Mouse (Mus musculus) kidney, postnatal 4 days (tissue): ENCODE measurements around the gene Ror1.

ENCODE experiments used
- DNase-seq, 2 experiments: peaks; one replicate each; pipeline ENCODE4 v3.0.0; 2021; ENCODE audit warnings: mixed read lengths in 2 of 2

The Ror1 gene

DNA sequence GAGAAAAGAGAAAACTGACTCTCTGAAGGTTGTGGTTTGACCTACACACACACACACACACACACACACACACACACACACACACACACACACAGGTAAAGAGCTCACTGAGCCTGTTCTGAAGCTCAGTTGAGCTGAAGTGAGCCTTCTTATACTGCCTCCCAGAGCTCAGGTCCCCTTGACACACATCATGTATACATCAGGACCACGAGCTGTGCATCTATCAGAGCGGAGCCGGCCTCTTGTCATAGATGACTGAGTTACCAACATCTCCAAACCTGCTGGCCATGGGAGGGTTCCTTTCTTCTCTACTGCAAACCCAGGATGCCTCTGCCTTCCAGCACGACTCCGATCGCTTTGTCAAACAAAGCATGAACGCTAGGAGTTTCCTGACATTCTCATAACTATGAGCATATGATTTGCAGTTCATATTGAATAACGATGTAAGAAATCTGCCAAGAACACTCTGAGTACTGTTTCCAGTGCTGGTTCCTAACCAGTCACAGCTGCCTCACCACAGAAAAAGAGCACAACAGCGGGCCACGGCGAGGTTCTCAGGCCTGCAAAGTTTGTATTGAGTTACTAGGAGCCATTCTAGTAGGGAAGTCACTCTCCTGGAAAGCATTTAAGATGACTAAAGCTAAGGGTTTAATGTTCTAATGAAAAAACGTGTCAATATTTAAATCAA, 297.9 kb downstream of the Ror1 start:
- peak; percentile 39 to 60 for DNase-seq

DNA sequence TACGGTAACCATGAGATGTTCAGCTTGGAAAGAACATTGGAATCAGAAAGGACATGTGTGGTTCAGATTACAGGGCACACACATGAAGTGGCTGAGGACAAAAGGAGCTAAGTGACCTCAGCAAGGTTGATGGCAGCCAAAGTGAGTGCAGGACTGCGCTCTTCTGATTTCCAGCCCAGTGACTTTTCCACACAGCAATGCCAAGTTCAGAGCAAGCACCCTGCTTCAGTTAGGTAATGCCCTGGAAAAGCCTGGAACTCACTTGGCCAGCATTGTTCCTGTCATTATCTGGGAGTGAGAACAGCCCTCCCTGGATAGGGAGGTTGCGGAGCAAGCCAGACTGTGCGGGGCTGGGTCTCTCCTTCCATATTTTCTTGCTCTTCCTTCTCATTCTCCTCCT, 299.8 kb downstream of the Ror1 start:
- no peak for DNase-seq

DNA sequence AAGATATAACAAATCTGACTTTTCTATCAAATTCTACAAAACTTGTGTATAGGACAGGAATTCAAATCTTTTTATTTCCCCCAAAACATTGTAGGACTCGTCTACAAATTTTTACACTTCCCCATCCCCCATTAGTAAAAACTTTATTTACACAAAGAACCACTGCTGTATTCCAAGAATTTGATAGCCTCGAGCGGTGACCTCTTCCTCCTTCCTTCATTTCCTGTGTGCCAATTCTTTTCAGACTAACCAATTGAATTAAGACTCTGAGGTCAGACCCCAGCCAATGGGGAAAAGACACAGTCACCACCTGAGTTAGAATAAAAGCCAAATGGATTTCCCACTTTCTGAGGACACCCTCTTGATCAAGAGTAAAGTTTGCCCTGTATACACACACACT, 302.5 kb downstream of the Ror1 start:
- no peak for DNase-seq

DNA sequence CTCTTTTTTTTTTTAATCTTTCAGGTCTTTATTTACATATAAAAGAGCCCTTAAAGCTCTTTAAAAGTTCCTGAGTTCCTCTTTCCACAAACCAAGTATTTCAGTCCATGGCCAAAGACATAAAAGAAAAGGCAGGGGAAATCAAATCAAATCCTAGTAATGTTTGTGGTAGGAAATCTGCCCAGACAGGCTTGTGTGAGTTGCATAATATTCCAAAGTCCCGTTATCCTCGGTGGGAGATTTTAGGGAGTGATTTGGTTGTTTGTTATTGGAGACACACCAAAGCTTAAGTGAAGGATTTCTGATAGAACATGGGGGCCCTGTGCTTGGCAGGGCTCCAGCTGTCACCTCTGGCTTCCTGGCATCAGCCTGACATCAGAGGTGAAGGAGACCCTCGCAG, 305.5 kb downstream of the Ror1 start:
- DNase-seq, result no peak

DNA sequence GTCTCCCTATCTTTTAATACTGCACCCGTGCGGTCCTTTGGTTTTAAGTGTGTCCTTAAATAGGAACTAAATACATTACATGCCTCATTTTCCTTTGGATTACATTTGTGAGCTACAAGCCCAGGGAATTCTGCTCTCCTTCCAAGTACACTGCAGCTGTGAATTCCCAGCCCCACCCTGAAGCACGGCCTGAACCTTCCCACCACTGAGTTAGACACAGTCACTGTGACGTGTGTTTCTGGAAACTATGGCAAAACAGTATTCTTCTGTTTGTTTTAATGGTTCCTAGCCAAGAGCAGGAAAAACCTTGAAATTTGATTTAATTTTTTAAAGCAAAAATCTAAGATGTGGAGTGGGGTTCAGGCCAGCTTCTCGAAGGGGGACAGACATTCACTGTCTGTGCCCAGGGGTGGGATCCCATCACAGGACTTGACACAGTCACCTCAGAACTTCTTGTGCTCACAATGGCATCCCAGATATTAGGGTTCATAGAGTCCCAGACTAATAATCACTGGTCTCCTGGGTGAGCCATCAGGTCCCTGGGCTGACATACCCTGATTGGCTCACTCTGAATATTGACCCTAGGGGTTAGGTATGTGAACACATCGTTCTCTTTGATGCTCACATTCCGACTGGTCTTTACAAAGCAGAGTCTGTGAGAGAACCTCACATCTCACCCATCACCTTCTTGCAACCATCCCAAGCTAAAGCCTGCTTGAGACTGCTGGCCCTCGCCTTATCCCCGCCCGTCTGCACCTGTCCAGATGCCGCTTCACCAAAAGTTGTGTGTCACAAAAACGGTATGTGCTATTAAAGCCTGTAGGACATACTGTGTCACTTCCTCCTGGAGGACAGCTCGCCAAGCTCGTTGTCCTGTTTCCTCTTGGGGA, 306.2 kb downstream of the Ror1 start:
- no peak for DNase-seq

DNA sequence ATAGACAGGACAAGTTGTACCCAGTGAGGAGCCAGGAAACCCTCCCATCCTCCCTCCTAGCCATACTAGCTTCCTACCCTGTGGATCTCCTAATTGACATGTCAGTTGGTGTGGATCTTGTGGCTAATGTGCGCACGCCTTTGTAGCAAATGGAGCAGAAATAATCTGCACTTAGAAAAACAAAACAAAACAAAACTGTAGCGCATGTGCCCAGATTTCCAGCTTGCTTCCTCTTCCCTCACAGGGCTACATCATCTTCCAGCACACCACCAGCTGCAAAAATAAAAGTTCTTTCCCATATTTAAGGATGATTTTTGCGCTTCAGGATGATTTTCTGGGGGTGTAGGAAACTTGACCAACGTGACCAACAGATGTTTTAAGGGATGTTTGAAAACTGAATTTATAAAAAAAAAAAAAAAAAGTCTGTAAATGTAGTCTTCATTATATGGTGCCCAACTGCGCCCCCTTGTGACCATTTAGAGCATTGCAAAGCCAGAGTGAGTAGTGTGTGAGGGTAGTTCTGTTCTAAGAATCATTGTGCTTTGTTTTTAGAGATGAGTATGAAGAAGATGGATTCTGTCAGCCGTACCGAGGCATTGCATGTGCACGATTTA, 311.8 kb downstream of the Ror1 start:
- DNase-seq, result peak; percentile 89 to 91

DNA sequence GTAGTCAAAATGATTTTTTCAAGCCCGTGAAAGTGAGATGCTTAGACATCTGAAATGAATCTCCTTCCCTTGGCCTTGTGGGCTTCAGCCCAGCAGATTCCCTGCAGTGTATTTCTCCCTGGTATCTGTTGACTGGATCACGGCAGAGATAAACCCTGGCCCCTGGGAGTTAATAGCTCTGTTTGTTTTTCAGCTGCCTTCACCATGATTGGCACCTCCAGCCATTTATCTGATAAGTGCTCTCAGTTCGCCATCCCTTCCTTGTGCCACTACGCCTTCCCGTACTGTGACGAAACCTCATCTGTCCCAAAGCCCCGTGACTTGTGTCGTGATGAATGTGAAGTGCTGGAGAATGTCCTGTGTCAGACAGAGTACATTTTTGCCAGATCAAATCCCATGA, 313.9 kb downstream of the Ror1 start:
- DNase-seq, result no peak

DNA sequence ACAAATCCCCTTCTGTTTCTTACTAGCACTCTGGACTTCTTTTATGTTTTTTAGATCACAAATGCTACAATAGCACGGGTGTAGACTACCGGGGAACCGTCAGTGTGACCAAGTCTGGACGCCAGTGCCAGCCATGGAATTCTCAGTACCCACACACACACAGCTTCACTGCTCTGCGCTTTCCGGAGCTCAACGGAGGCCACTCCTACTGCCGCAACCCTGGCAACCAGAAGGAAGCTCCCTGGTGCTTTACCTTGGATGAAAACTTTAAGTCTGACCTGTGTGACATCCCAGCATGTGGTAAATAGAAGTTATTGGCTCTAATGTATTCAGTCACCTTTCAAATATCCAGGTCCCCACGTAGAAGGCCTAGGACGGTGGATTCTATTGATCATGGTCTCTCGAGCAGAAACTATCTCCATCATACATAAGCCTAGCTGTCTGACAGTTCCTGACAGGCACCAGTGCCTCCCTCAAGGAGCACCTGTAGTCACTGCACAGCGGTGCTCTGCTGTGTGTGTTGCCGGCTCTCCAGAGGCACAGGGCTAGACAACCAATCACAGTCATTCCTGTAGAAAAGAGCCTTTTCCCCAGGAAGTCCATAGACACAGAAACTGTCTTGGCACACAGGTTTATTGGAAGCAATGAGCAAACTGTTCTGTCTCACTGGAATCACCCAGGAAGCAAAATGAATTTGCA, 316.4 kb downstream of the Ror1 start:
- no peak for DNase-seq

DNA sequence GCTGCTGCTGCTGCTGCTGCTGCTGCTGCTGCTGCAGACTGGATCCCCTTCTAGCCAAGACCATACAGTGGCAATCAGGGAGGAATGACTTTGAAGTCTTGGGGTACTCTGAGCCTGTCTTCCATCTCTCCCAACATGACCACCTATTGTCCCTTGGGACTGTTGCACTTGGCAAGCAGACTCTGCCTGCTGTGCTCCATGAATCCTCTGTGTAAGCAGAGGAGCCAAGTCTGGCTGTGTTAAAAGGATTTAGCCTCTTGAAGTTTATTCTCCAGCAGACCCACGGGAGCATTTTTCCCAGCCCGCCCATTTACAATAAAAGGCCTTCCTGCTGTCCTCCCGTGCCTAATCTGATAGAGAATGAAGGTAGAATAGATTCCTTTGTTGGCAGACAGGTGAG, 327.2 kb downstream of the Ror1 start:
- no peak for DNase-seq

DNA sequence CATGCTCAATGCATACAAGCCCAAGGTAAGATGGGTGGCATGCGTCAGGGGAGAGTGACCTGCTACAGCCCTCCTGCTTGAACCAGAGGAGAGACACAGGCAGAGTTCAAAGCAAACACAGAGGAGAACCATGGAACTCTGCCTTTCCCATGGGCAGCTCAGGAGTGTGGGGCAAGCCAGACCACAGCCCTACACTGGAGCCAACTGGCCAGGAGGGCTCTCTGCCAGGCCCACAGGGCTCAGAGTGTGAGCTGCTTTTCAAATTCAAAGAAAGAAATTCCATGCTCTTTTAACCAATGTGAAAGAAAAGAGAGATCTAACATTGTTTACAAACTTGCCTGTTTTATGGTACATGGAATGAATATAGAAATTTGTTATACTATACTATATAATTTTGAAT, 330.5 kb downstream of the Ror1 start:
- DNase-seq, result no peak

DNA sequence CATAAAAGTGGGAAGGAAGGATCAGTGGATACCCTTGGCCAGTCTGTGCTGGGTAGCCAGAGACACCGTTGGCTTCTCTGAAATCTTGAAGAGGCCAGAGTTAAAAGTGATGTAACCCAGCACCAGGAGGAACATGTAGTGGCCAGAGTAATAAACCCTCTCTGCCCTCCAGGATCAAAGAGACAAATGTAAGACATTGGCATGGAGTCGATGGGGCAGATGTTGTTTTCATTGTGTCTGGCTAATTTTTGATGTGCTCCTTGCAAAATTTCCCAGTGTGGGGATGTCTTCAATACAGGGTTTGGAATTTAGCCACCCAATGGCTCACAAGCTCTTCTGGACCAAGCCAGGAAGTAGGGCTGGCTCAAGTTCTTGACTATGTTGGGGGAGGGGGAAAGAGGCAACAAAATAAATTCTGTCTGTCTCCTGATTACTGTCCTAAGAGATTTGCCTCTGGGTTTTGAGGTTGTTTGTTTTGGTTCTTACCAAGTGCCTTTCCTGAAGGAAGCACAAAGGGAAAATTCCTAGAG, 333.8 kb downstream of the Ror1 start:
- DNase-seq, result no peak

DNA sequence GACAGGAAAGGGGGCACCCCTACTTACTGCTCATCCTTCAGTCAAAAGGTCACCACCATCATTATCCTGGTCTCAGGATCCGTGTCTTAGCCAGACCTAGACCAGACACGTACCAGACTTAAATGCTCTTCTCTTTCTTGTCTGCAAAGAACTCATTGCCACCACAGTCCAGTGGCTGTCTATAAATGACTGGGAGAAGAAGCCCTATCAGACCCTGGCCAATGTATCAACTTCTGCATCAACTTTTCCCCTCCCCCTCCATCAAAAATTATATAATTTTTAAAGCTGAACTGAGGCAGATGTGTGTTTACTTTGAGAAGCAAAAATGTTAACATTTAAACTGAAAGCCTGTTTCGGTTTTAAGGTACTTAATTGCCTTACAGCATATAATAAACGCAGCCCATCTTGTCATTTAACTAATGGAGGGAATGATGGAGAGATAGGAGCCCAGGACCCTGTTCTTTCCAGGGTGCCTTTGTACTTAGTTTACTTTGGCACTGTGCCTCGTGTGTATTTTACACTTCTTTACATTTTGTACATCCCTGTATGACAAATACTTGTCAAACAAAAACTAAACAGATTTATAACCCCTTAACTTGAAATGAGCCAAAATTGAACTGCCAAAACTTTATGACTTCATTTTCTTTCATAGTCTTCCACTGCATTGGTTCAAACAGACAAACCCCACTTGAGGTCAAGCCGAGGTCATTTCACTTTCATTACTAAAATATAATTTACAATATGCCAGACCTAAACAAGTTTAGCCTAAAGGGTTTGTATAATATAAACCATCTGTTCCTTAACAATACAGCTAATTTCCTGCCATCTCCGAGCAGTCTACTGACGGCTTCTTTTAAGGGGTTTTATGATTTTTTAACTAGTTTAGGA, 339.9 kb downstream of the Ror1 start:
- DNase-seq, result no peak

DNA sequence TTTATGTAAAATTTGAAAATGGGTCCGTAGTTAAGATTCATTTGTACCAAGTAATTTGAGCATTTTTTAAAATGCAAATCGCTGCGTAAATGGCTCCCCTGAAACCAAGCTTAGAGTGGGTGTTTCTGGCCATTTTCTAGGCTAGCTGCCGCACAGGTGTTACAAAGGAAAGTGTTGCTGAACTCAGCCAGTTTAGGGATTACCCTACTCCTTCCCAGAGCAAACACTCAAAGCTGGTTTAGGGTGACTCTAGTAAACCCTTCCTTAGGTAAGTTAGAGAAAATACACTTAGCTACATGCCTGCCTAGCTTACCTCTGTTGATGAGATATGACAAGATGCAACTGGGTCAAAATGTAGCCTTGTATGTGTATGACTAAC, 340.6 kb downstream of the Ror1 start:
- DNase-seq, result no peak

DNA sequence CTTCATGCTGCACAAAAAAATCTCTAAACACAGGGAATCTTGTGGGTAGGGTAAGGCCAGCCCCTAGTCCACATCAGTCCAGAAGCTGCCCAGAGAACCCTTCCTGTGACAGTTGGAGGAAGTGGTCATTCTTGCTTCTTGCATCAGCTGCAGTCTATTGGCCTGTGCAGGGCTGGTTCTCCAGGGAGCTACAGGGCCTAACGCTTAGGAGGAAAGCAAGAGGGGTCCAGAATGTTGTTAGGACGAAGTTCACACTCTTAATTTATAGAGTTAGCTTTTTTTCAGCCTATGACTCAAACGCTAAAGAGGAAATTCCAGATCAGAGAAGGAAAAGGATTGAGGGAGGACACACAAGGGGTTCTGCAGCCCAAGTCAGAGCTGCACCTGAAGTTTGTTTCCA, 351.3 kb downstream of the Ror1 start:
- DNase-seq, result peak in 1 of 2 experiments; percentile 13

DNA sequence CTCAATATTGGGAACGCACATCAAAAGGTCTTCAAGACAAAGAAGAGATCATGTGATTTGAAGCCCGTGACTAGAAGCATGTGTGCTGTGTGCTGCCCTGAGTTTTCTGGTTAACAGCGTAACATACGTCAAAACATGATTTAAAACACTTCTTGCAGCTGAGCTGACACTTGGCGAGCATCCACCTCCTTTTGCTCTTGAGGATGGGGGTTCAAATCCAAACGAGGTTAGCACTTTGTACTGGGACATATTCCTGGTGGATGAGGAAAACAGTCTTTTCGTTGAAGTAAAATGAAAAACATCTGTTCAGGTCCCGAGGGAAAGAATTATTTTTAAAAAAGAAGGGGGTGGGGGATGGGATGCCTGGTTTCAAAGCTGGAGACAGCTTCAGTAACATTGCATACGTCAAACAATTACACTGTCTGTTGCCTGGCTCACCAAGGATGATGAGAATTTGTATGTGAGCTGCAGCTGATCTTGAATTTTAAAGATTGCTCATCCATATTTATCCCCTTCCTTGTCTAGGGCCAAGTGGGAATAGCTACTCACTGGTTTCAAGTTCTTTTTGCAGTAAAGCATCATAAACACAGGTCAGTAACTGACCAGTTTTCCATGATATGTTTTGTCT, 367.0 kb downstream of the Ror1 start:
- peak; percentile 17 to 50 for DNase-seq

DNA sequence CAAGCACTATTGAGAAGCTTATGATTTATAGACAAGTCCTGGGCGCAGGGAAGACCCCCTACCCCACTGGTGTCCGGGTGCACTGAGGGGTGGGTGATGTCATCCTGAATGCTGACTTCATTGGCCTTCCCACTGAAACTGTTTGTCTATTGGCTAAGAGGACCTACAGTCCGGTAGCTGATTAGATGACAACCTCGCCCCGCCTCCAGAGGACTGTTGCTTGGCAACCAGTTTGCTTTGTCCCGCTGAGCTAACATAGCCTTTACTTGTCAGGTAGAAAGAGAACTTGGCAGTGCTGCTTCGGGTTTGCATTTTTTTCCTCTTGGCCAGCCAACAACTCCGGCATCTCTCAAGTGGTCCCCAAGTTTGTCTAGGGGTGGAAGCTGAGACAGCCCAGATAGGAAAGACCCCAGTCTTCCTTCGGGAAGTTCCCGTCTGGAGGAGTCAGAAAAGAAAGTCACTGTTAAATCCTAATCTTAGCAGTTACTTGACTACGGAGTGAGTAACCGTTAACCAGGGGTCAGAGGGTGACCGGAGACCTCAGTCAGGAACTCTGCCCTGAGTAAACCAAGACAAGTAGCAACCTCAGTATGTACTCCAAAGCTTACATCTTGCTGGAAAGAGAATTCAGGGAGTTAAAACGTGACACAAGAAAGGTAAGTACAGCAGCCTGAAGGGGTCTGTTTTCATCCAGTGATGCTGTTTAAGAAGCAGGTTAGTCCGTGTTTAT, 383.2 kb downstream of the Ror1 start, which contains the start of gene Ube2u:
Gene Ube2u, plus strand, starts transcription at position 258 of the 730 bp plus-strand sequence.
- peak; percentile 79 to 85 for DNase-seq

DNA sequence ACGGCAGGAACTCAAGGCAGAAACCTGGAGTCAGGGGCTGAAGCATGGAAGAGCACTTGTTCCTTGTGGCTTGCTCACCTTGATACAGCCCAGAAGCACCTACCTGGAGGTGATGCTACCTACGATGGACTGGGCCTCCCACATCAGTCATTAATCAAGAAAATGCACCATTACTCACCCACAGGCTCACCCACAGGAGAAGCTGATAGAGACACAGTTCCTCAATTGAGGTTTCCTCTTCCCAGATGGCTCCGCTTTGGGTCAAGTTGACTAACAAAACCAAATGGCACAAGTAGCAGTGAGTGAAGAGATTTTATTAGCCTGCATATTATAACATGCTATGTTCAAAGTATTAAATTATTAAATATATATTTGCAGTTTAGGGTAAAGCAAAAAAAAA, 392.9 kb downstream of the Ror1 start:
- DNase-seq, result no peak
